Mouse (Mus musculus) intestine, embryonic 14.5 days (tissue): ENCODE results near the gene Myod1. TPM values are rescaled to one million over a fixed set of nuclear protein-coding genes. Genes with fewer than 3 reads are reported as not detected.
A peak's percentile ranks its signal among the peaks of the same experiment; 100 is the strongest.

Experiments used
- ATAC-seq: fragments of 200-750 bp; cut with Nextera tagmentation; replicated peaks from 2 replicates; pipeline ENCODE4 v1.8.0; 2017; ENCODE audit warnings: low read depth, moderate number of reproducible peaks, moderate TSS enrichment, moderate library complexity; ENCODE audit not compliant: low FRiP score, low TSS enrichment
- DNase-seq: peaks from one replicate; pipeline ENCODE4 v3.0.0-alpha.2; 2018; ENCODE audit warnings: low spot score
- H3K27ac ChIP-seq: fragments of 300-500 bp; sonication (generic); 2 replicates; pipeline ENCODE4 v1.5.1; 2014; ENCODE audit warnings: low read depth, mild to moderate bottlenecking, control low read depth
- H3K27me3 ChIP-seq: fragments of 300-500 bp; sonication (generic); replicated peaks from 2 replicates; pipeline ENCODE4 v1.6.1; 2014; ENCODE audit warnings: low read length, control low read depth; ENCODE audit not compliant: control insufficient read depth, insufficient read depth
- H3K36me3 ChIP-seq: fragments of 300-500 bp; sonication (generic); 2 replicates; pipeline ENCODE4 v1.6.1; 2014; ENCODE audit warnings: low read length, control low read depth; ENCODE audit not compliant: control insufficient read depth, insufficient read depth
- H3K4me1 ChIP-seq: fragments of 300-500 bp; sonication (generic); replicated peaks from 2 replicates; pipeline ENCODE4 v1.6.1; 2014; ENCODE audit warnings: low read length, control low read depth, mixed read lengths; ENCODE audit not compliant: control insufficient read depth, insufficient read depth
- H3K4me2 ChIP-seq: fragments of 300-500 bp; sonication (generic); 2 replicates; pipeline ENCODE4 v1.6.1; 2014; ENCODE audit warnings: low read length
- H3K4me3 ChIP-seq: fragments of 300-500 bp; sonication (generic); 2 replicates; pipeline ENCODE4 v1.5.1; 2014; ENCODE audit warnings: low read depth, low read length, control low read depth, mixed read lengths
- H3K9ac ChIP-seq: fragments of 300-500 bp; sonication (generic); 2 replicates; pipeline ENCODE4 v1.6.1; 2014; ENCODE audit warnings: mild to moderate bottlenecking, low read length
- H3K9me3 ChIP-seq: fragments of 300-500 bp; sonication (generic); 2 replicates; pipeline ENCODE4 v1.6.1; 2016; ENCODE audit warnings: low read length, control low read depth; ENCODE audit not compliant: control insufficient read depth
- WGBS: fragments of 180-500 bp; shearing (Covaris S2); extraction: QIAGEN DNeasy Blood & Tissue Kit; methylation state at CpG from one replicate; pipeline ENCODE4 v1.1.7; 2014; 5-methylcytosine and 5-hydroxymethylcytosine counted together
- polyA plus RNA-seq: library from polyadenylated mRNA; unstranded; fragments of >200 nt; fragmentation: Nextera tagmentation; extraction: Ambion mirVana; gene quantifications from 2 replicates; pipeline ENCODE4 v1.2.1, GENCODE M21; 2014

Myod1 gene
- polyA plus RNA-seq, 1 experiment from 2014 or later, result not detected

GRCm38 (mm10) chr7:46415818-46416425, 39.6 kb downstream of the Myod1 start:
- no peaks in the 10 kb centered on the region for H3K9me3 ChIP-seq
- DNase-seq, result no peak
- no peaks in the 10 kb centered on the region for H3K4me1 ChIP-seq
- no peak overlapping the region for H3K27ac ChIP-seq
- no peak overlapping the region for H3K4me3 ChIP-seq
- no peaks in the 10 kb centered on the region for H3K36me3 ChIP-seq
- no peaks in the 10 kb centered on the region for H3K27me3 ChIP-seq
- no peak for ATAC-seq
- H3K9ac ChIP-seq, result no peak overlapping the region
- H3K4me2 ChIP-seq, result no peak overlapping the region
- 74% methylated on average over 14 of the region's 14 CpGs for WGBS

GRCm38 (mm10) chr7:46417467-46417866, 41.2 kb downstream of the Myod1 start:
- no peak overlapping the region for H3K27ac ChIP-seq
- H3K4me3 ChIP-seq, result no peak overlapping the region
- no peak overlapping the region for H3K9ac ChIP-seq
- H3K27me3 ChIP-seq, result no peaks in the 10 kb centered on the region
- 79% methylated on average over 7 of the region's 7 CpGs for whole genome bisulfite sequencing
- H3K4me1 ChIP-seq, result no peaks in the 10 kb centered on the region
- no peak for DNase-seq
- no peaks in the 10 kb centered on the region for H3K36me3 ChIP-seq
- ATAC-seq, result no peak
- no peak overlapping the region for H3K4me2 ChIP-seq
- H3K9me3 ChIP-seq, result no peaks in the 10 kb centered on the region

GRCm38 (mm10) chr7:46418102-46418622, 41.9 kb downstream of the Myod1 start:
- Histone ChIP-seq H3K9me3 (no peaks in the 10 kb centered on the region), H3K4me3 (no peak overlapping the region), H3K36me3 (no peaks in the 10 kb centered on the region), H3K27me3 (no peaks in the 10 kb centered on the region), H3K9ac (no peak overlapping the region), H3K4me1 (no peaks in the 10 kb centered on the region), H3K27ac (no peak overlapping the region), H3K4me2 (no peak overlapping the region)
- no peak for ATAC-seq
- DNase-seq, result no peak
- 78% methylated on average over 16 of the region's 16 CpGs for WGBS

GRCm38 (mm10) chr7:46421535-46421934, 45.3 kb downstream of the Myod1 start:
- H3K36me3 ChIP-seq, result no peaks in the 10 kb centered on the region
- no peaks in the 10 kb centered on the region for H3K27me3 ChIP-seq
- no peak overlapping the region for H3K4me2 ChIP-seq
- no peaks in the 10 kb centered on the region for H3K9me3 ChIP-seq
- WGBS, result 29% methylated on average over 5 of the region's 5 CpGs
- DNase-seq (no peak), ATAC-seq (no peak)
- no peak overlapping the region for H3K4me3 ChIP-seq
- H3K27ac ChIP-seq, result no peak overlapping the region
- no peaks in the 10 kb centered on the region for H3K4me1 ChIP-seq
- no peak overlapping the region for H3K9ac ChIP-seq

GRCm38 (mm10) chr7:46422052-46422763, 45.9 kb downstream of the Myod1 start:
- no peak overlapping the region for H3K4me2 ChIP-seq
- H3K36me3 ChIP-seq, result no peaks in the 10 kb centered on the region
- H3K9me3 ChIP-seq, result no peaks in the 10 kb centered on the region
- no peak for DNase-seq
- H3K9ac ChIP-seq, result no peak overlapping the region
- ATAC-seq, result no peak
- no peak overlapping the region for H3K27ac ChIP-seq
- H3K27me3 ChIP-seq, result no peaks in the 10 kb centered on the region
- no peak overlapping the region for H3K4me3 ChIP-seq
- WGBS, result 73% methylated on average over 8 of the region's 8 CpGs
- H3K4me1 ChIP-seq, result no peaks in the 10 kb centered on the region

DNA sequence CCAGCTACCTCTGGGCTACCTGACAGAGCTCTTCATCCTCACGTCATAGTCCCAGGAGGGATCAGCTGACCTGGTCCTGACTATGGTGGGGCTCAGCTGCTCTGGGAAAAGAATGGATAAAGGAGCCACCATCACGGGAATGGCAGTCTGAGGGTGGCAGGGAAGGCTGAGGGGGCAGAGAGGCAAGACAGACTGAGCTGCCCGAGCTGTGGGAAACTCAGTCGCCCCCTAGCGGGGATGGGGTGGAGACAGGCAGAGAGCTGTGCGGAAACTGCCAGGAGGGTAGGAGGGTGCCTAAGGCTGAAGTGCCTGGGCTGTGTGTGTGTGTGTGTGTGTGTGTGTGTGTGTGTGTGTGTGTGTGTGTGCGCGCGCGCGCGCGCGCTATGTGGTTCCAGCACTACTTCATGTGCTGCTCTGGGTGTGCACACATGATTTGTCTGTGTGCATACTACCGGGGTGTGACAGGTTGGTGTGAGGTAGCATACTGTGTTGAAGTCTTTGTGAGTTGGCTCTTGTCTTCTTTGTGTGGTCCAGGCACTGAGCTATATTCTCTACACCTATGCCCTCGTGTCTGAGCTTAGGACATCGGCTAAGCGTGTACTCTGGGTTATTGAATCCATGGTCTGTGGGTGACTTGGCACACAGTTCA, 46.6 kb downstream of the Myod1 start:
- WGBS, result 60% methylated on average over 18 of the region's 18 CpGs
- no peak overlapping the region for H3K27ac ChIP-seq
- no peak overlapping the region for H3K9ac ChIP-seq
- no peak for ATAC-seq
- no peaks in the 10 kb centered on the region for H3K4me1 ChIP-seq
- H3K4me2 ChIP-seq, result no peak overlapping the region
- no peaks in the 10 kb centered on the region for H3K27me3 ChIP-seq
- no peaks in the 10 kb centered on the region for H3K36me3 ChIP-seq
- H3K9me3 ChIP-seq, result no peaks in the 10 kb centered on the region
- no peak overlapping the region for H3K4me3 ChIP-seq
- DNase-seq, result peak; percentile 60

GRCm38 (mm10) chr7:46423951-46424350, 47.7 kb downstream of the Myod1 start:
- no peak overlapping the region for H3K4me2 ChIP-seq
- ATAC-seq, result no peak
- no peak for DNase-seq

GRCm38 (mm10) chr7:46425012-46425411, 48.7 kb downstream of the Myod1 start:
- no peak overlapping the region for H3K4me2 ChIP-seq
- no peaks in the 10 kb centered on the region for H3K9me3 ChIP-seq
- H3K27me3 ChIP-seq, result no peaks in the 10 kb centered on the region
- no peak overlapping the region for H3K4me3 ChIP-seq
- H3K36me3 ChIP-seq, result no peaks in the 10 kb centered on the region
- DNase-seq (no peak), ATAC-seq (no peak)
- WGBS, result 71% methylated on average over 4 of the region's 4 CpGs
- no peaks in the 10 kb centered on the region for H3K4me1 ChIP-seq
- no peak overlapping the region for H3K9ac ChIP-seq
- H3K27ac ChIP-seq, result no peak overlapping the region

More at GRCm38 (mm10) chr7:46423951-46424350, 47.7 kb downstream of the Myod1 start:
- WGBS, result 84% methylated on average over 3 of the region's 3 CpGs
- Histone ChIP-seq H3K27me3 (no peaks in the 10 kb centered on the region), H3K36me3 (no peaks in the 10 kb centered on the region), H3K27ac (no peak overlapping the region), H3K4me1 (no peaks in the 10 kb centered on the region), H3K9ac (no peak overlapping the region), H3K9me3 (no peaks in the 10 kb centered on the region), H3K4me3 (no peak overlapping the region)
